Mouse (Mus musculus) adrenal gland, adult 2 months (tissue): ENCODE measurements around the gene Trp53i13. TPM values are rescaled to one million over a fixed set of nuclear protein-coding genes. Genes with fewer than 3 reads are reported as not detected.

Source experiments
- DNase-seq: peaks from one replicate; pipeline ENCODE4 v3.0.0; 2021
- polyA plus RNA-seq: library from polyadenylated mRNA; depleted of rRNA; stranded (reverse); fragments of >200 nt; gene quantifications from 2 replicates; pipeline ENCODE4 v1.2.3, GENCODE M21; 2012; rRNA removed
- total RNA-seq, 2 experiments: library from RNA; stranded (reverse); gene quantifications; 2 replicates each; pipeline ENCODE4 v1.2.3; 2021

The Trp53i13 gene
- total and polyA plus RNA-seq, 3 experiments, result 6.3 to 31.1 (median 15.6) TPM

DNA sequence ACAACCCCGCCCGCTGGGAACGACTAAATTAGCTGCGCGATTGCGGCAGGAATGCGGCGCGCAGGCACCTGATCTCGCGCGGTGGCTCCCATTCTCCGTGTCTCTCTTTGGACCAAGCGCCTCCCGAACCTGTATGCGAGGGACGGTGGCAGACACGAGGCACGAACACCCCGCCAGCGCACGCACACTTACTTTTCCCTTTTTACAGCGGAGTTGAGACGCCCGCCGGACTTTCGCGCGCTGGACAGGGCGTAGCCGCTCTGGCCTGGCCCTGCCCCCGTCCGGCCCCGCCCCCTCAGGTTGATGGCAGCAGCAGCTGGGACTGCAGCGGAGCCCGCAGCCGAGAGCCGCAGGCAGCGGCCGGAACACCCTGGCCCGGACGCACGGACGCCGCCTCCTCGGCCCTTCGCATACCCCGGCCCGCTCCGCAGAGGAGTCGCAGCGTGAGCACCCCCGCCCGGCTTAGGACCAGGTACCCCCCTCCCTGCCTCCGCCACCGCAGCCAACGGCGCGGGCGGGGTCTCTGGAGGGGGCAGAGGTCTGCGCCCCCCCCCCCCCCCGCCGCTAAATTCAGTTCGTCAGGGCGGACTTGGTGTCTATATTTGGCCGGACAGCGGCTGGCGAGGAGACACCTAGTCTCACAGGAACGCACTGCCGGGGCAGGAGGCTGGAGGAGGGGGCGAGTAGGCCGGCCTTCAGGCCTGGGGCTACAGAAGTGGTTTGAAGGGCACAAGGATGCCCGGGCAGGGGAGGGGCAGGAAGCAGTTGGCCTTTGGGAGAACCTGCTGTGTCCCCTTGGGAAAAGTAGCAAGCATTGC is 53.3 kb downstream of the Trp53i13 start, which contains the start of gene Coro6:
TSS of gene Coro6 (plus strand) at position 129 of the 818 bp plus-strand sequence.
- DNase-seq, result peak; percentile 89

DNA sequence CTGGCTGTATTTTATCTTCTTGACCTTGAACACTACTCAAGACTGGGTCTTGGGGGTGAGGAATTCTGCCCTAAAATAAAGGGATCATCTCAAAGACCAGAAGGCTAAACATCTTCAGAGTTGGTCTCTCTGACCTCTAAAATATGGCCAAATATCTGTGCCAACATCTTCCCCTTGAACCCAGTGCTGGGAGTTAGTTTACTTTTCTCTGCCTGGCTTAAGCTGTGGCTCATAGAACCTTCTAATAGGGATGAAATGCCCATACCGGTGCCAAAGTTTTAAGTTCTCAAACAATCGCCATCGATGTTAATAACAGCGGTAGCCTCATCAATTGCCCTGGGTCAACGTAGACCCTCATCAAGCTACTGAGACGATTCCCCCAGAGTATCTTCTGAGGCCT is 53.9 kb downstream of the Trp53i13 start:
- DNase-seq, result no peak

Other genes with a start within 250 kb of the Trp53i13 start
- gene Coro6, start 53.6 kb downstream of the Trp53i13 start, total RNA-seq, result 1 to 10 TPM; 1.3 to 2.0 TPM
- 6.0 and 9.2 TPM in 2 replicates for gene Coro6, start 53.6 kb downstream of the Trp53i13 start, polyA plus RNA-seq
- 1 to 10 TPM; 6.0 to 7.3 TPM for gene Ankrd13b, start 26.3 kb downstream of the Trp53i13 start, total RNA-seq
- 24.7 and 27.8 TPM in 2 replicates for gene Ankrd13b, start 26.3 kb downstream of the Trp53i13 start, polyA plus RNA-seq
- 10 to 100 TPM; 42.1 to 48.8 TPM for gene Git1, start 22.4 kb downstream of the Trp53i13 start, total RNA-seq
- 69.5 and 72.1 TPM in 2 replicates for gene Git1, start 22.4 kb downstream of the Trp53i13 start, polyA plus RNA-seq
- 10 to 100 TPM; 12.1 to 29.9 TPM for gene Abhd15, start 859 bp downstream of the Trp53i13 start, total RNA-seq
- gene Abhd15, start 859 bp downstream of the Trp53i13 start, polyA plus RNA-seq, result 28.7 and 38.9 TPM in 2 replicates
- gene Gm10392, start 3.2 kb upstream of the Trp53i13 start, total RNA-seq, result not detected
- gene Gm10392, start 3.2 kb upstream of the Trp53i13 start, polyA plus RNA-seq, result 0.08 TPM in 1 of 2 replicates, not detected in the other
- gene Taok1, start 91.8 kb upstream of the Trp53i13 start, total RNA-seq, result 10 to 100 TPM; 45.9 to 51.0 TPM
- gene Taok1, start 91.8 kb upstream of the Trp53i13 start, polyA plus RNA-seq, result 2.2 and 2.8 TPM in 2 replicates
- 100 to 1,000 TPM in 1 of 2 experiments, 10 to 100 TPM in 1; 63.7 to 111 TPM for gene Nufip2, start 170.2 kb upstream of the Trp53i13 start, total RNA-seq
- 21.9 and 25.4 TPM in 2 replicates for gene Nufip2, start 170.2 kb upstream of the Trp53i13 start, polyA plus RNA-seq
- gene Cryba1, start 209.3 kb upstream of the Trp53i13 start, total RNA-seq, result not detected
- gene Cryba1, start 209.3 kb upstream of the Trp53i13 start, polyA plus RNA-seq, result not detected in 2 replicates
- gene Myo18a, start 247.3 kb upstream of the Trp53i13 start, total RNA-seq, result 10 to 100 TPM; 50.4 to 75.6 TPM
- 66.5 and 70.4 TPM in 2 replicates for gene Myo18a, start 247.3 kb upstream of the Trp53i13 start, polyA plus RNA-seq